Mouse (Mus musculus) spleen, postnatal 10 days (tissue): Measurements from ENCODE around the gene Lpcat3.

ENCODE experiments used
- DNase-seq, 2 experiments: peaks; one replicate each; pipeline ENCODE4 v3.0.0; 2021 to 2022; ENCODE audit warnings: low spot score in 2 of 2

The Lpcat3 gene

DNA sequence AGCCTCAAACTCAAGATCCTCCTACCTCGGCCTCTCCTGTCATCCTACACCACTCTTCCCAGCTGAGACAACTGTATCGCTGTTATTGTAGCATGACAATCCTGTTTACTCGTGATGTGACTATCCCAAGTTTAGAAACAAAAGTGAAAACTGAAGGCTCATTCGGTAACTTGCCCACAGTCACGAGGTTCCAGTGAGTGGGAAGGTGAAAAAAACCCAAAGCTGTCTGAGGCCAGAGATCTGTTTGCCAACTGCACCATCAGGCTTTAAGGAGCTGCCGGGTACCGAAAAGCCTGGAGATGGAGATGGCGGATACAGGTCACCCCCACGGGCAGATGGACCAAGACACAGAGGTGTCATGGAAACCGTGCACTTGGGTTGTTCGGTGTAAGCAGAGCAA lies 74.2 kb downstream of the Lpcat3 start:
- DNase-seq: no peak

- peak in 1 of 2 experiments; percentile 55 for DNase-seq
Observed at GRCm38 (mm10) chr6:124738511-124739023, 75.7 kb downstream of the Lpcat3 start, which contains the start of gene Ptpn6. Gene Ptpn6 (minus strand): TSS chr6:124738714.

- no peak for DNase-seq
Observed at GRCm38 (mm10) chr6:124739231-124739796, 76.5 kb downstream of the Lpcat3 start.

DNA sequence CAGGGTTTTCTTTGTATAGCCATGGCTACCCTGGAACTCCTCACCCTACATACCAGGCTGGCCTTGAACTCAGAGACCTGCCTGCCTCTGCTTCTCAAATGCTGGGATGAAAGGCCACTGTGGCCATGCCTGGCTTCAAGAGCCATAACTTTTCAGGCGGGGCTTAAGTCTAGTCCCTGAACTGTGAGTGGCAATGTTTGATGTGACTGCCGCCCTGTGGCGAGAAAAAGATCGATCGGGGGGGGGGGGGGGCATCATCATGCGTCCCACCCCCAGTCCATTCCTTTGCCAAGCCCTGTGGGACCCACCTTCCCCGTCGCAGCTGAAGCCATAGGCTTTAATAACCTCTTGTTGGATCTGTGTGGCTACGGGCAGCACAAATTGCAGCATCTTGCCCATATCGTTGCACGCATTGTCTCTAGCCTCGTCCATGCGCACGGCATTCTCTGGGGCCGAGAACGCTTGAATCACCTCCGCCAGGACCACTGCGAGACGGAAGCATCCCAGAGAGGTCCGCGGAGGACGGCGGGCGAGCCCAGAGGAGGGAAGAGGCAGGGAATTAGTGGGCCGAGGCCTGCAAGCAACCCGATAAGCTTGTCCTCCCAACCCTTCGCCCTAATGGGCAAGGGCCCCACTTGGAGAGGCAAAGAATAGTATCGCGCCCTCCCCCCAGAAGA lies 77.5 kb downstream of the Lpcat3 start:
- DNase-seq: no peak

DNA sequence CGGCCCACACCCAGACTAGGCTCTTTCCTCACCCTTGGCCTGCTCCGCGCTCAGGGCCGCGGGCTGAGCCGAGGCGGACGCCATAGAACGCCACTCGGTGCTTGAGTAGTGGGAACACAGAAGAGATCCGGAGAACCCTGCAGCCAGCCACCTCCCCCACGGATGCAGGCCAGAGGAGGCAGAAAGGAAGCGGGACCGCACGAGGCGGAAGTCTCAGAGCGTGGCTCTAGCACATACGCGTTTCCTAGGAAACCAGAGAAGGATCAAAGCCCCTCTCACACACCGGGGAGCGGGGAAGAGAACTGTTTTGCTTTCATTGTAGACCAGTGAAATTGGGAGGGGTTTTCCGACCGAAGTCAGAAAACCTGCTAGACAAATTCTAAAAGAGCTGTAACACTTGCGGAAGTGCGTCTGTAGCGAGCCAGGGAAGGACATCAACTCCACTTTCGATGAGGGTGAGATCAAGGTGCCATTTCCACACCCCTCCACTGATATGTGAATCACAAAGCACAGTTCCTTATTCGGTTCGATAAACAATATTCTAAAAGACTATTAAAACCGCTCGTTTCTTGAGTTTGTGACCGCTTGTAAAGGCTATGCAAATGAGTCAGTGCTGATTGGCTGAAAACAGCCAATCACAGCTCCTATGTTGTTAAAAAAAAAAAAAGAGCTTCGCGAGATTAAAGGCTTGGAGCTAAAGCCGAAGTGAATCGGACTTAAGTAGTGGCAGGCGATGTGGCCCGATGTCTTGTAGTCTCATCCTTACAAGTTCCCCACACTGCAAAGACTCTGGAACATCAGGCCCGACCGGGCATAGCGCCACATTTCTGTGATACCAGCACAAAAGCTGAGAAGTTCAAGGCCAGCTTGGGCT lies 78.3 kb downstream of the Lpcat3 start, which contains the start of gene Grcc10:
Grcc10 (minus strand) TSS at position 487 of the 874 bp plus-strand sequence.
- peak; percentile 83 to 87 for DNase-seq

- DNase-seq: no peak
Observed at GRCm38 (mm10) chr6:124741842-124742241, 79.0 kb downstream of the Lpcat3 start.

DNA sequence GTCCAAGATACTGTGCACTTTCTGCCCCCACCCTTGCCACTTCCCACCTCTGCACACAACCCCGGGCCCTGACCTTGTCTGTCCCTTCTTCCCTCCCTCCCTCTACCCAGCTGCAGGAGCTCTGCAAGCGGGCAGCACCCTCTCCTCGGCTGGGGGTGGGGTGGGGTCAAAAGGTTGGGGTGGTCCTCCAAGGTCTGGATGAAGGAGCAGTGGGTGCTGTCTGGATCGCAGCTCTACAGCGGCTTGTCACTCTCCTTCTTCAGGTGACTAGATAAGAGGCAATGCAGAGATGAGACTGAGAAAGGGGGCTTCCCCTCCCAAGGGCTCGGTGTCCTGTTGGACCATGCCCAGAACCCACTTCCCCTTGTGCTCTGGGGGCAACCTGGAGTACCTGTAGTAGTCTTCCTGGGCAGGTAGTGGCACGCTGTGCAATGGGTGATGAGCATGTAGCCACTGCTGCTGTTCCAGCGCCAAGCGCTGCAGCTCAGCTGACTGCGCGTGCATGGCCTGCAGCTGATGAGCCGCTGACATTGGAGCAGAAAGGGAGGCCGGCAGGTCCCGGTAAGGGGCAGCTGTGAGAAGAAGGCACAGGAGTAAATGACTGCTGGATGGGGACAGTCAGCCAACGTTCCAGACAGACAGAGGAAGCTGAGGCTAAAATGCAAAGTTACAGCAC lies 80.2 kb downstream of the Lpcat3 start:
- DNase-seq: peak in 1 of 2 experiments; percentile 23

DNA sequence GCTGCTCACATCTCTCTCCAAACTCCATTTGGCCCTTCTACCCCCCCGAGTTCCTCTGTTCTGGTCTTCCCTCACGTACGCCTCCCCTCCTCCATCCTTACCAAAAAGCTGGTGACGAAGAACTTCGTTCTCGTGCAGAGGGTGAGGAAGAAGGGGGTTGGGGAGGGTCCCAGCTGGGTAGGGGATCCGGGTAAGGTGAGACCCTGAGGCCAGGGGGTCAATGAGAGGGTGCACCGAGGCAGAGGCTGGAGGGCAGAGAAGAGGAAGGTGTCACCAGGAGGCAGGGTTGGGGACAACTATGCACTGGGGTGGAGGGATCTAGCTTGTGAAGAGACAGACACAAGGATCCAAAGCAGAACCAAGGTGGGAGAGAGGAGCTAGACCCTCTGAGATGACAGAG lies 80.8 kb downstream of the Lpcat3 start:
- DNase-seq: peak in 1 of 2 experiments; percentile 15

- no peak for DNase-seq
Observed at GRCm38 (mm10) chr6:124744755-124745321, 82.0 kb downstream of the Lpcat3 start.

DNA sequence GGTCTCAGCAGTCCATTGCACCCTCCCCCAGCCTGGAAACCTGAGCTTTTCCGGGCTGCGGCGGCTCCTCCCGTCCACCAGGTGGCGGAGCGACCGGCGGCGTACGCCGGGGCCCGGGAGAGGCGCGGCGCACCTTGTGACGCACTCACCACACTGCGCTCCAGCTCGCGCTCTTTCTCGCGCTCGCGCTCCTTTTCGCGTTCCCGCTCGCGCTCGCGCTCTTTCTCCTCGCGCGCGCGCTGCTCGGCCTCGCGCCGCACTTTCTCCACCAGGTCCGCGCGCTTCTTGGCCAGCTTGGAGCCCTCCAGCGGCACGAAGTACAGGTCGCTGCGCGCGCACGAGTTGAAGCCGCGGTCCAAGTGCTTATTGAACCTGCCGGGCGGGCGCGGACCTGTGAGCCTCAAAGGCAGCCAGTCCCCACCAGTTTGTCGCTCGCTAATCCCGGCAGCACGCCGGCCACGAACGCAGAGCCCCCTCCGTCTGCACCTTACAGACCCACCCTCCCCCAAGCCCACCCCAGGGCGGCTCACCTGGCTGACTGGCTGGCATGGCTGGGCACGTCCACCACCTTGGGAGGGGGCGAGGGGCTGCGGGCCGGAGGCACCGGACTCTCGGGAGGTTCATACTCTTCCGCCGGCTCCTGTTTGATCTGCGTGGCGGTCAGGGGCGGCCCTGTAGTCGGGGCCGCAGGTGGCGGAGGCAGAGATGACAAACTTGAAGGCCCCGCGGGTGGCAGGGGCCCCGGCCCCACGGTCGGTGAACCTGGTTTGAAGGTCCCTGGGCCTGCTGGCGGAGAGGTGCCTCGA lies 82.9 kb downstream of the Lpcat3 start:
- peak; percentile 90 to 94 for DNase-seq

GRCm38 (mm10) chr6:124746296-124746605 lies 83.4 kb downstream of the Lpcat3 start:
- DNase-seq: no peak

DNA sequence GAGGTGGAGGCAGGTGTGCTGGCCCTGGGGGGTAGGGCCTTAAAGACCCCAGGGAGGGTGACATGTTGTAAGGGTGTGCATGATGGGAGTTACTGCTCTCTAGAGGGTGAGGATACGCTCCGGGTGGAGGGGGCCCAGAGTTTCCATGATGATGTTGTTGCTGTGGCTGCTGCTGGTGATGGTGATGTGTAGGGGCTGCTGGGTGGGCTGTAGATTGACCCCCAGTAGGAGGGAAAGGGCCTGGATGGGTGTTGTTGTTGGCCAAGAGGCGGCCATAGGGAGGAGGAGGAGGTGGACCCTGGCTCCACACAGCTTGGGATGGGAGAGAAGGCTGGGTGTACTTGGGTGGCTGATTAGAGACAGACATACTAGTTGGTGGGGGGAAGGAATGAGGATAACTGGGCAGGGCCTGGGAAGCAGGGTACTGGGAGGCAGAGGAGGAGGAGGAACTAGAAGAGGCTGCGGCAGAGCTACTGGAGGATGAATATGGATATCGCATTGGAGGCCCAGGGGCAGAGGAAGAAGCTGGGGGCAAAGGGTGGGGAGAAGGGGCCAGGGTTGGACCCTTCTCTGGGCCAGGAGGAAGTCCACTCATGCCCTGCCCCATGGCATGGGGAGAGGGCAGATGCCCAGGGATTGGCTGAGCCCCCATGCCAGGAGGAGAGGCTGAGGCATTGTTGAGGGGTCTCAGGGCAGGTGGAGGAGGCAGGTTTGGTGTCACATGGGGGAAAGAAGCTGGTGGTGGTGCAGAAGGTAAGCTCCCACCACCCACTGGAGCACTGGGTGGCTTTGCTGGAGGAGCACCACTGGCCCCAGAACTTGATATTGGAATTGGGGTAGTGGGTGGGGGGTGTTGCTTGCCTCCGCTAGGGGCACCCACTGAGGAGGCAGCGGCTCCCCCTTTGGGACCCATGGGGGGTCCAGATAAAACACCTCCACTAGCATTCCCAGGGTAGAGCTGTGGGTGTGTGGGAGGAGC lies 84.1 kb downstream of the Lpcat3 start:
- DNase-seq: peak in 1 of 2 experiments; percentile 35

DNA sequence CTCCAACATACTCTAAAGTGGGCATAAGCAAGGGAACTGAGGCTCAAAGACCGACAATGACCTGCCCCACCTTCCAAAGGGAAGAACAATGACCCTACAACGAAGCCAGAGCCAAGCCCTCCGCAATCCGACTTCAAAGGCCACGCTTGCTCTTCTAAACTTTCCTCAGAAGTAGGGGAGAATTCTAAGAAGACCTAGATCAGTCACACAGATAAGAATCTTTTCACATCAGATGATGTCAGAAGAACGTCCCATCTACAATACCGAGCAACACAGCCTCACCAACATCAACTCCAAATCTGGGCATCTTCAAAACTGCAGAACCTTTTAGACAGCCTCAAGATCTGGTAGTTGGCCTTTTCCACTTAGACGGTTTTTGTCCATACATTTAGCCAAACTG lies 87.6 kb downstream of the Lpcat3 start:
- no peak for DNase-seq

- no peak for DNase-seq
Observed at GRCm38 (mm10) chr6:124753861-124754260, 91.0 kb downstream of the Lpcat3 start.
